Mouse (Mus musculus): Measurements from ENCODE around the gene Dmpk.
"Not testable (repeated sequence)": the region's sequence is repeated elsewhere in the genome, so short reads cannot be mapped to it uniquely, and the experiment has no call there.

The Dmpk gene

GRCm38 (mm10) chr7:19083701-19084100, at the start of gene Dmpk:
TSS of gene Dmpk (plus strand) at chr7:19083849.
- DNase-seq (ENCODE audit: low spot score in 2 of 2) = no peak

- DNase-seq (ENCODE audit: low spot score in 2 of 2) = no peak
Measured at GRCm38 (mm10) chr7:19044616-19045015, 39.0 kb upstream of the Dmpk start.

- no peak for DNase-seq (ENCODE audit: low spot score in 2 of 2)
Measured at GRCm38 (mm10) chr7:19046286-19047069, 37.2 kb upstream of the Dmpk start.

GRCm38 (mm10) chr7:19048006-19048527, 35.6 kb upstream of the Dmpk start:
- DNase-seq (ENCODE audit: low spot score in 2 of 2) = no peak

GRCm38 (mm10) chr7:19049252-19049651, 34.4 kb upstream of the Dmpk start:
- no peak for DNase-seq (ENCODE audit: low spot score in 2 of 2)

GRCm38 (mm10) chr7:19050172-19050571, 33.5 kb upstream of the Dmpk start:
- DNase-seq (ENCODE audit: low spot score in 2 of 2) = no peak

GRCm38 (mm10) chr7:19051161-19051560, 32.5 kb upstream of the Dmpk start:
- no peak for DNase-seq (ENCODE audit: low spot score in 2 of 2)

GRCm38 (mm10) chr7:19052345-19053135, 31.1 kb upstream of the Dmpk start:
- DNase-seq (ENCODE audit: low spot score in 2 of 2) = peak in 1 of 2 experiments; percentile 33

- no peak for DNase-seq (ENCODE audit: low spot score in 2 of 2)
Measured at GRCm38 (mm10) chr7:19053136-19053532, 30.5 kb upstream of the Dmpk start.

- DNase-seq (ENCODE audit: low spot score in 2 of 2) = peak in 1 of 2 experiments; percentile 42
Measured at GRCm38 (mm10) chr7:19054047-19054776, 29.4 kb upstream of the Dmpk start, which contains the start of gene Rsph6a. TSS of gene Rsph6a (plus strand) at chr7:19054690.

GRCm38 (mm10) chr7:19054777-19055076, 28.9 kb upstream of the Dmpk start:
- DNase-seq (ENCODE audit: low spot score in 2 of 2) = no peak

- no peak for DNase-seq (ENCODE audit: low spot score in 2 of 2)
Measured at GRCm38 (mm10) chr7:19055108-19055507, 28.5 kb upstream of the Dmpk start.

GRCm38 (mm10) chr7:19057405-19057804, 26.2 kb upstream of the Dmpk start:
- DNase-seq (ENCODE audit: low spot score in 2 of 2) = no peak

- DNase-seq (ENCODE audit: low spot score in 2 of 2) = no peak
Measured at GRCm38 (mm10) chr7:19065896-19066295, 17.8 kb upstream of the Dmpk start.

GRCm38 (mm10) chr7:19067063-19067462, 16.6 kb upstream of the Dmpk start:
- DNase-seq (ENCODE audit: low spot score in 2 of 2) = no peak

- no peak for DNase-seq (ENCODE audit: low spot score in 2 of 2)
Measured at GRCm38 (mm10) chr7:19067935-19068334, 15.7 kb upstream of the Dmpk start.

GRCm38 (mm10) chr7:19068707-19069106, 14.9 kb upstream of the Dmpk start:
- peak in 1 of 2 experiments; percentile 72 for DNase-seq (ENCODE audit: low spot score in 2 of 2)

GRCm38 (mm10) chr7:19069500-19069899, 14.1 kb upstream of the Dmpk start:
- no peak for DNase-seq (ENCODE audit: low spot score in 2 of 2)

- DNase-seq (ENCODE audit: low spot score in 2 of 2) = not testable (repeated sequence)
Measured at GRCm38 (mm10) chr7:19071024-19071423, 12.6 kb upstream of the Dmpk start.

GRCm38 (mm10) chr7:19073504-19073903, 10.1 kb upstream of the Dmpk start:
- peak in 1 of 2 experiments; percentile 5 for DNase-seq (ENCODE audit: low spot score in 2 of 2)

GRCm38 (mm10) chr7:19074494-19074893, 9.2 kb upstream of the Dmpk start:
- no peak for DNase-seq (ENCODE audit: low spot score in 2 of 2)

GRCm38 (mm10) chr7:19075231-19075630, 8.4 kb upstream of the Dmpk start:
- DNase-seq (ENCODE audit: low spot score in 2 of 2) = no peak

Measured in frontal cortex, postnatal 14 days (tissue).